Mouse (Mus musculus) liver, embryonic 14.5 days (tissue): ENCODE results near the gene Gm21969. TPM values are rescaled to one million over a fixed set of nuclear protein-coding genes. Genes with fewer than 3 reads are reported as not detected.

Experiments used
- ATAC-seq: fragments of 200-750 bp; cut with Nextera tagmentation; 2 replicates; pipeline ENCODE4 v1.8.0; 2017; ENCODE audit warnings: moderate number of reproducible peaks, mild to moderate bottlenecking, moderate library complexity; ENCODE audit not compliant: insufficient read depth
- DNase-seq, 3 experiments: peaks; one replicate each; pipeline ENCODE4 v3.0.0-alpha.2; 2012 to 2013; ENCODE audit warnings: low read depth in 3 of 3, low spot score in 3 of 3
- H3K27ac ChIP-seq: fragments of 300-500 bp; sonication (generic); 2 replicates; pipeline ENCODE4 v1.5.1; 2014; ENCODE audit warnings: moderate library complexity, mild to moderate bottlenecking, control low read depth, inconsistent platforms
- H3K27me3 ChIP-seq: fragments of 300-500 bp; sonication (generic); 2 replicates; pipeline ENCODE4 v1.6.1; 2014; ENCODE audit warnings: mild to moderate bottlenecking, low read length, moderate library complexity; ENCODE audit not compliant: control insufficient read depth, insufficient read depth
- H3K36me3 ChIP-seq: fragments of 300-500 bp; sonication (generic); replicated peaks from 2 replicates; pipeline ENCODE4 v1.6.1; 2014; ENCODE audit warnings: low read depth; ENCODE audit not compliant: control insufficient read depth, insufficient read depth
- H3K4me1 ChIP-seq, 2 experiments: fragments of 200-500 bp in 1 of 2; fragments of 300-500 bp in 1 of 2; sonication (generic) in 1 of 2; replicated peaks; 2 replicates each; pipeline ENCODE4 v1.6.1; 2012 to 2014; ENCODE audit warnings: antibody characterized with exemption in 1 of 2, inconsistent platforms in 1 of 2, low read length in 1 of 2; ENCODE audit not compliant: control insufficient read depth in 2 of 2, insufficient read depth in 2 of 2
- H3K4me2 ChIP-seq: fragments of 300-500 bp; sonication (generic); 2 replicates; pipeline ENCODE4 v1.6.1; 2014; ENCODE audit warnings: low read depth, mild to moderate bottlenecking, control low read depth, moderate library complexity
- H3K4me3 ChIP-seq, 2 experiments: fragments of 200-500 bp in 1 of 2; fragments of 300-500 bp in 1 of 2; sonication (generic) in 1 of 2; 2 replicates each; pipeline ENCODE4 v1.5.1; 2012 to 2014; ENCODE audit warnings: low read depth in 2 of 2, low read length in 2 of 2, mild to moderate bottlenecking in 2 of 2, control low read depth in 1 of 2, inconsistent platforms in 1 of 2, moderate library complexity in 1 of 2; ENCODE audit not compliant: insufficient read depth in 1 of 2
- H3K9ac ChIP-seq: fragments of 300-500 bp; sonication (generic); replicated peaks from 2 replicates; pipeline ENCODE4 v1.6.1; 2014; ENCODE audit warnings: mild to moderate bottlenecking, control low read depth, moderate library complexity
- H3K9me3 ChIP-seq: fragments of 300-500 bp; sonication (generic); 2 replicates; pipeline ENCODE4 v1.6.1; 2016; ENCODE audit warnings: low read length, mixed read lengths; ENCODE audit not compliant: control insufficient read depth
- CTCF ChIP-seq: IDR thresholded peaks from 2 replicates; pipeline ENCODE4 v1.5.1; 2016; ENCODE audit warnings: antibody characterized with exemption, low read depth, control low read depth
- EP300 ChIP-seq: IDR thresholded peaks from 2 replicates; pipeline ENCODE4 v1.6.1; 2016; ENCODE audit warnings: antibody characterized with exemption, low read depth
- WGBS: fragments of 180-500 bp; shearing (Covaris S2); extraction: QIAGEN DNeasy Blood & Tissue Kit; methylation state at CpG from one replicate; pipeline ENCODE4 v1.1.7; 2014; ENCODE audit not compliant: insufficient replicate concordance; 5-methylcytosine and 5-hydroxymethylcytosine counted together
- polyA plus RNA-seq, 2 experiments: library from polyadenylated mRNA; depleted of rRNA in 1 of 2; stranded (reverse) in 1 of 2; unstranded in 1 of 2; fragments of >200 nt; fragmentation: Nextera tagmentation in 1 of 2; extraction: Ambion mirVana in 1 of 2; gene quantifications; 2 replicates each; pipeline versions ENCODE4 v1.2.1 to v1.2.3; 2012 to 2014

The Gm21969 gene
- polyA plus RNA-seq, 2 experiments, result not detected

- 73% methylated on average over 11 of the region's 11 CpGs for WGBS
- TF ChIP-seq CTCF (no peak), EP300 (no peak)
- Histone ChIP-seq H3K27me3 (no peaks in the 10 kb centered on the region), H3K9me3 (no peaks in the 10 kb centered on the region), H3K9ac (no peak overlapping the region), H3K4me2 (no peak overlapping the region), H3K36me3 (no peaks in the 10 kb centered on the region), H3K4me3 (no peak overlapping the region), H3K4me1 (peaks cover 0 to 5% of the 10 kb centered on the region in 2 experiments; a peak in 3 of 4 replicates), H3K27ac (no peak overlapping the region)
- no peak for DNase-seq
- no peak for ATAC-seq
These were observed 24.4 kb downstream of the Gm21969 start for GRCm38 (mm10) chr4:139627361-139627760.

- no peaks in the 10 kb centered on the region for H3K36me3 ChIP-seq
- H3K9ac ChIP-seq, result no peak overlapping the region
- H3K4me3 ChIP-seq, result no peak overlapping the region
- H3K27me3 ChIP-seq, result no peaks in the 10 kb centered on the region
- ATAC-seq, result no peak
- 56% methylated on average over 10 of the region's 10 CpGs for WGBS
- no peaks in the 10 kb centered on the region for H3K9me3 ChIP-seq
- no peak overlapping the region for H3K27ac ChIP-seq
- H3K4me1 ChIP-seq, result 0 out of 4 replicates have a peak, but pooled peaks cover 0 to 3% of the 10 kb centered on the region in 2 experiments
- no peak for DNase-seq
- no peak overlapping the region for H3K4me2 ChIP-seq
- TF ChIP-seq EP300 (no peak), CTCF (peak; percentile 20; the same call in 1 of the 2 replicates)
These were observed 27.2 kb downstream of the Gm21969 start for GRCm38 (mm10) chr4:139630171-139630570.

GRCm38 (mm10) chr4:139631141-139631540 lies 28.2 kb downstream of the Gm21969 start:
- Histone ChIP-seq H3K36me3 (no peaks in the 10 kb centered on the region), H3K27me3 (no peaks in the 10 kb centered on the region), H3K4me1 (no peaks in the 10 kb centered on the region), H3K4me2 (no peak overlapping the region), H3K9me3 (no peaks in the 10 kb centered on the region), H3K9ac (no peak overlapping the region), H3K4me3 (no peak overlapping the region), H3K27ac (no peak overlapping the region)
- ATAC-seq (no peak), DNase-seq (no peak)
- 60% methylated on average over 5 of the region's 5 CpGs for WGBS
- TF ChIP-seq EP300 (no peak), CTCF (no peak)

- ATAC-seq, result no peak
- Histone ChIP-seq H3K9ac (no peak overlapping the region), H3K9me3 (no peaks in the 10 kb centered on the region), H3K4me2 (no peak overlapping the region), H3K4me1 (no peaks in the 10 kb centered on the region), H3K4me3 (no peak overlapping the region), H3K27ac (no peak overlapping the region), H3K36me3 (no peaks in the 10 kb centered on the region), H3K27me3 (no peaks in the 10 kb centered on the region)
- 66% methylated on average over 7 of the region's 7 CpGs for WGBS
- TF ChIP-seq CTCF (no peak), EP300 (no peak)
- DNase-seq, result no peak
These were observed 28.7 kb downstream of the Gm21969 start for GRCm38 (mm10) chr4:139631569-139632253.

GRCm38 (mm10) chr4:139632254-139632580 lies 29.2 kb downstream of the Gm21969 start:
- Histone ChIP-seq H3K9me3 (no peaks in the 10 kb centered on the region), H3K4me2 (no peak overlapping the region), H3K4me1 (no peaks in the 10 kb centered on the region), H3K9ac (no peak overlapping the region), H3K27ac (no peak overlapping the region), H3K27me3 (no peaks in the 10 kb centered on the region), H3K4me3 (no peak overlapping the region), H3K36me3 (no peaks in the 10 kb centered on the region)
- DNase-seq, result no peak
- no peak for TF ChIP-seq CTCF
- TF ChIP-seq EP300, result no peak
- WGBS, result 60% methylated on average over 10 of the region's 10 CpGs
- no peak for ATAC-seq
